Mouse (Mus musculus): ENCODE measurements around the gene Gkn3. TPM values are rescaled to one million over a fixed set of nuclear protein-coding genes. Genes with fewer than 3 reads are reported as not detected.

The Gkn3 gene
- 2.4 and 2.6 TPM in 2 replicates for polyA plus RNA-seq (2012; rRNA removed)

DNA sequence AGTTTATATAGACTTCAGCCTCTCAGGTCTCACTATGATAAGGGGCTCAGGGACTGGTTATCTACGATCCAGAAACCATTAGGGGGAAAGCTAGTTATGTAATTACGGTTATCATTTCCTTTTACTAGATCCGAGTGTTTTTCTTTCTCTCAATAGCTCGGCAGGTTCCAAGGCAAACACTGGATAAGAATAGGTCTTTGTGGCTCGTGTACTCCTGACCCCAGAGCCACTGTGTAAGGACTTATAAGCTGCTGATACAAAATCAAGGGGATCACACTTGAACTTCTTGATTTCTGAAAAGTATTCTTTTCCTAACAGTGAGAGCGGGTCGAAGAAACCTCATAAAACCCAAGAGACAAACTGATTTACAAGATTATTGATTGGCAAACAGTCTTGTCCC lies at the start of gene Gkn3:
TSS of gene Gkn3 (minus strand) at position 59 of the 400 bp plus-strand sequence.

DNA sequence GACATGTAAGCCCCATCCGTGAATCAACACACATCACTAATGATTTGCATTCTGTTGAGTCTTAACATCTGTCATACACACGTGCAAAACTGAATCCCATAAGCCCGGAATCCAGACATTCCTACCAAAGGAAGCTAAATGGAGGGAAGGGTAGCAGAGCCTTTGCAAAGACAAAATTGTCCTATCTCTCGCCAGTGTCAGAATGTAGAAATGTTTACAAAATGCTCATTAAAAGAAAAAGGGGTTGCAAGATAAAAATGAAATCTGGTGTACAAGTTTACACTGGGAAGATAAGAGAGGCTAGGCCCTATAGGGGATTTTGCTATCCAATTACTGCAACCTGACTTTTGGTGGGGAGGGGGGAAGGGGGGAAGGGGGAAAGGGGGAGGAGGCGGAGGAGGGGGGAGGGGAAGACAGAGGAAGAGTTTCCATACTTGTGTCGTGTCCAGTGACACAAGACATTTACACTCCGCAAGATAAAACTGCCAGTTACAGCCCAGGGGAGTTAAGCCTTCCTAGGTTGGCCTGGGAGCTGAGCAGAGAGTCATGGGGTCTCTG lies 39.8 kb upstream of the Gkn3 start, which contains the start of gene Bmp10:
TSS of gene Bmp10 (plus strand) at position 508 of the 558 bp plus-strand sequence.

GRCm38 (mm10) chr6:87373057-87373456 lies 15.7 kb downstream of the Gkn3 start, which contains the start of gene Gkn2:
Gene Gkn2 (plus strand): TSS chr6:87373357.

GRCm38 (mm10) chr6:87350829-87351228 lies 37.9 kb downstream of the Gkn3 start, which contains the start of gene Gkn1:
Gene Gkn1 (minus strand): TSS chr6:87350942.

DNA sequence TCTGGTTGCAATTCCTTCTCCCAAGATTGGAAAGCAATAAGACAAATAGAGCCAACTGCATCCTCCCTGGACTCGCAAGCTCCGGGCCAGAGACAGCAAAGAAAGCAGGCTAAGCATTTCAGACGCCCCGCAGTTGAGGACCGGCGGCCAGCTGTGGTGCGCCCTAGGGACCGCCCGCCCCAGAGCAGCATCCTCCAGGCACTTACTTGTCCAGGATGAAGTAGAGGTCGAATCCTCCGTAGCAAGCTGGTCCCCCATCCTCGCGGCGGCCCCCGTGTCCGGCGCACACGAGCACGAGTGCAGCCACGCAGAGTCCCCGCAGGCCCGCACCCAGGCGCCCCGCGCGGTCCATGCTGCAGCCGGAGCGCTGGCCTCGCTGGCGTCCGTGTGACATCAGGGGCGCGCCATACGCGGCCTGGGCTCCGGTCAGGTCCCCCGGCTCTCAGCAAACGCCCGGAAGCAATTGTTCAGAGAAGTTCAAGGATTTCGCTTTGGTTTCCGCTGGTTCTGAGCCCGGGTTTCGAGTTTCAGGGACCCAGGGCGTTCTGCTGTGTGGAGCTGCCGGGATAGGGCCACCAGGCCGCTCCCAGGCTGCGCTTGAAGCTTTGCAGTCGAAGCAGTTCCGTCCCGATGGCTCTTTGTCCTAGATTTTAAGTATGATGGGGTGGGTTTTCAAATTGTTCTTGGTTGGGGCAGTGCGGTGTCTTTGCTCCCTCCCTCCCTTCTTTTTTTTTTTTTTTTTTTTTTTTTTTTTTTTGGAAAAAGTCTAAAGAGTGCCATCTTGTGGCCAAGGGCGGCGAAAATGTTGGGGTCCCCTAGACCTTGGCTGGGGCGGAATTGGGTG lies 53.4 kb downstream of the Gkn3 start, which contains the start of gene Antxr1:
TSS of gene Antxr1 (minus strand) at position 731 of the 844 bp plus-strand sequence.

Other genes with a start within 250 kb of the Gkn3 start
- 24.2 and 28.3 TPM in 2 replicates for gene Antxr1, start 53.1 kb downstream of the Gkn3 start, polyA plus RNA-seq (2012; rRNA removed)
- 0.94 and 3.6 TPM in 2 replicates for gene Gkn1, start 38.0 kb downstream of the Gkn3 start, polyA plus RNA-seq (2012; rRNA removed)
- 1.4 TPM in 1 of 2 replicates, not detected in the other for gene Gkn2, start 15.6 kb downstream of the Gkn3 start, polyA plus RNA-seq (2012; rRNA removed)
- gene Bmp10, start 40.1 kb upstream of the Gkn3 start, polyA plus RNA-seq (2012; rRNA removed) = not detected in 2 replicates
- 1.0 and 1.3 TPM in 2 replicates for gene Arhgap25, start 144.3 kb upstream of the Gkn3 start, polyA plus RNA-seq (2012; rRNA removed)
- gene Prokr1, start 201.8 kb upstream of the Gkn3 start, polyA plus RNA-seq (2012; rRNA removed) = 1.5 and 1.8 TPM in 2 replicates